Mouse (Mus musculus): ENCODE measurements at regions not wholly inside any gene's neighbourhood (a gene's known extent, or its start where the extent isn't known, plus 50 kb on each side); places are given as distances from the start of the nearest gene placed in this dataset.

GRCm38 (mm10) chr17:4738717-4739485 lies 255.2 kb upstream of the Arid1b start:
- no peak overlapping the region for H3K9ac ChIP-seq
- H3K9me3 ChIP-seq, result no peaks in the 10 kb centered on the region
- no peaks in the 10 kb centered on the region for H3K27me3 ChIP-seq
- H3K4me1 ChIP-seq, result peaks cover 10% of the 10 kb centered on the region
- no peak for ATAC-seq (ENCODE audit: borderline replicate concordance, extremely low read depth, low FRiP score, low TSS enrichment)
- no peak overlapping the region for H3K27ac ChIP-seq
- no peak overlapping the region for H3K4me3 ChIP-seq
- no peaks in the 10 kb centered on the region for H3K36me3 ChIP-seq
- 27% methylated on average over 7 of the region's 7 CpGs for WGBS
- H3K4me2 ChIP-seq, result no peak overlapping the region

- Histone ChIP-seq H3K27ac (no peak overlapping the region), H3K4me3 (no peak overlapping the region), H3K4me2 (no peak overlapping the region), H3K4me1 (0 out of 2 replicates have a peak, but pooled peaks cover under 1% of the 10 kb centered on the region), H3K9me3 (no peaks in the 10 kb centered on the region), H3K27me3 (no peaks in the 10 kb centered on the region), H3K36me3 (no peaks in the 10 kb centered on the region), H3K9ac (no peak overlapping the region)
- 30% methylated on average over 5 of the region's 5 CpGs for WGBS
- no peak for ATAC-seq (ENCODE audit: borderline replicate concordance, extremely low read depth, low FRiP score, low TSS enrichment)
Measured at GRCm38 (mm10) chr17:4740784-4741183, 253.3 kb upstream of the Arid1b start.

- no peak for ATAC-seq (ENCODE audit: borderline replicate concordance, extremely low read depth, low FRiP score, low TSS enrichment)
- Histone ChIP-seq H3K27me3 (no peaks in the 10 kb centered on the region), H3K4me3 (no peak overlapping the region), H3K9ac (no peak overlapping the region), H3K27ac (no peak overlapping the region), H3K4me1 (no peaks in the 10 kb centered on the region), H3K36me3 (no peaks in the 10 kb centered on the region), H3K4me2 (no peak overlapping the region), H3K9me3 (no peaks in the 10 kb centered on the region)
- 74% methylated on average over 1 of the region's 1 CpGs for WGBS
Measured at GRCm38 (mm10) chr17:4742314-4742713, 251.8 kb upstream of the Arid1b start.

- H3K4me1 ChIP-seq, result no peaks in the 10 kb centered on the region
- H3K4me3 ChIP-seq, result no peak overlapping the region
- H3K27me3 ChIP-seq, result no peaks in the 10 kb centered on the region
- H3K4me2 ChIP-seq, result no peak overlapping the region
- H3K9me3 ChIP-seq, result no peaks in the 10 kb centered on the region
- 84% methylated on average over 6 of the region's 6 CpGs for WGBS
- ATAC-seq (ENCODE audit: borderline replicate concordance, extremely low read depth, low FRiP score, low TSS enrichment), result no peak
- no peak overlapping the region for H3K27ac ChIP-seq
- no peak overlapping the region for H3K9ac ChIP-seq
- no peaks in the 10 kb centered on the region for H3K36me3 ChIP-seq
Measured at GRCm38 (mm10) chr17:4762956-4763355, 231.2 kb upstream of the Arid1b start.

- Histone ChIP-seq H3K9me3 (no peaks in the 10 kb centered on the region), H3K36me3 (no peaks in the 10 kb centered on the region), H3K4me1 (no peaks in the 10 kb centered on the region), H3K27me3 (no peaks in the 10 kb centered on the region), H3K4me3 (no peak overlapping the region), H3K9ac (no peak overlapping the region), H3K4me2 (no peak overlapping the region), H3K27ac (no peak overlapping the region)
- WGBS, result 76% methylated on average over 5 of the region's 5 CpGs
- ATAC-seq (ENCODE audit: borderline replicate concordance, extremely low read depth, low FRiP score, low TSS enrichment), result no peak
Measured at GRCm38 (mm10) chr17:4765723-4766122, 228.4 kb upstream of the Arid1b start.

GRCm38 (mm10) chr17:4767947-4768522 lies 226.1 kb upstream of the Arid1b start:
- Histone ChIP-seq H3K9me3 (no peaks in the 10 kb centered on the region), H3K36me3 (no peaks in the 10 kb centered on the region), H3K27me3 (no peaks in the 10 kb centered on the region), H3K9ac (no peak overlapping the region), H3K27ac (no peak overlapping the region), H3K4me2 (no peak overlapping the region), H3K4me1 (no peaks in the 10 kb centered on the region), H3K4me3 (no peak overlapping the region)
- 89% methylated on average over 5 of the region's 5 CpGs for WGBS
- no peak for ATAC-seq (ENCODE audit: borderline replicate concordance, extremely low read depth, low FRiP score, low TSS enrichment)

- Histone ChIP-seq H3K9ac (no peak overlapping the region), H3K9me3 (no peaks in the 10 kb centered on the region), H3K36me3 (no peaks in the 10 kb centered on the region), H3K4me1 (no peaks in the 10 kb centered on the region), H3K4me3 (no peak overlapping the region), H3K4me2 (no peak overlapping the region), H3K27me3 (no peaks in the 10 kb centered on the region), H3K27ac (no peak overlapping the region)
- WGBS, result 53% methylated on average over 4 of the region's 4 CpGs
- no peak for ATAC-seq (ENCODE audit: borderline replicate concordance, extremely low read depth, low FRiP score, low TSS enrichment)
Measured at GRCm38 (mm10) chr17:4769284-4769683, 224.8 kb upstream of the Arid1b start.

- Histone ChIP-seq H3K4me3 (no peak overlapping the region), H3K27me3 (no peaks in the 10 kb centered on the region), H3K9me3 (no peaks in the 10 kb centered on the region), H3K4me1 (no peaks in the 10 kb centered on the region), H3K4me2 (no peak overlapping the region), H3K36me3 (no peaks in the 10 kb centered on the region), H3K9ac (no peak overlapping the region), H3K27ac (no peak overlapping the region)
- WGBS, result 78% methylated on average over 3 of the region's 3 CpGs
- ATAC-seq (ENCODE audit: borderline replicate concordance, extremely low read depth, low FRiP score, low TSS enrichment), result no peak
Measured at GRCm38 (mm10) chr17:4770052-4770451, 224.1 kb upstream of the Arid1b start.

- ATAC-seq (ENCODE audit: borderline replicate concordance, extremely low read depth, low FRiP score, low TSS enrichment), result peak; percentile 60; the same call in 1 of the 2 replicates
- no peak overlapping the region; the same call in 1 of the 2 replicates for H3K4me2 ChIP-seq
- 2% methylated on average over 14 of the region's 14 CpGs for WGBS
- H3K4me1 ChIP-seq, result peaks cover 5% of the 10 kb centered on the region; the same call in 1 of the 2 replicates
- no peak overlapping the region for H3K27ac ChIP-seq
- no peak overlapping the region for H3K9ac ChIP-seq
- no peaks in the 10 kb centered on the region for H3K27me3 ChIP-seq
- no peaks in the 10 kb centered on the region for H3K36me3 ChIP-seq
- no peaks in the 10 kb centered on the region for H3K9me3 ChIP-seq
- no peak overlapping the region for H3K4me3 ChIP-seq
Measured at GRCm38 (mm10) chr17:4778161-4778560, 216.0 kb upstream of the Arid1b start.

- ATAC-seq (ENCODE audit: borderline replicate concordance, extremely low read depth, low FRiP score, low TSS enrichment), result 0 out of 2 replicates have a peak, but pooled peaks have one; percentile 43
- Histone ChIP-seq H3K9ac (no peak overlapping the region), H3K27ac (peak overlapping the region; percentile 31; the same call in 1 of the 2 replicates)
Measured at GRCm38 (mm10) chr17:4779017-4779416, 215.1 kb upstream of the Arid1b start.

GRCm38 (mm10) chr17:4781586-4781985 lies 212.5 kb upstream of the Arid1b start:
- Histone ChIP-seq H3K9ac (no peak overlapping the region), H3K27me3 (no peaks in the 10 kb centered on the region), H3K27ac (no peak overlapping the region), H3K4me3 (no peak overlapping the region), H3K4me1 (peaks cover 8% of the 10 kb centered on the region), H3K9me3 (no peaks in the 10 kb centered on the region), H3K4me2 (no peak overlapping the region), H3K36me3 (no peaks in the 10 kb centered on the region)
- ATAC-seq (ENCODE audit: borderline replicate concordance, extremely low read depth, low FRiP score, low TSS enrichment), result no peak
- 81% methylated on average over 3 of the region's 3 CpGs for WGBS

More at GRCm38 (mm10) chr17:4779017-4779416, 215.1 kb upstream of the Arid1b start:
- Histone ChIP-seq H3K4me3 (no peak overlapping the region), H3K9me3 (no peaks in the 10 kb centered on the region), H3K4me2 (no peak overlapping the region), H3K4me1 (peaks cover 5% of the 10 kb centered on the region; the same call in 1 of the 2 replicates), H3K36me3 (no peaks in the 10 kb centered on the region), H3K27me3 (no peaks in the 10 kb centered on the region)
- WGBS, result 73% methylated on average over 10 of the region's 10 CpGs

- H3K27me3 ChIP-seq, result no peaks in the 10 kb centered on the region
- H3K4me2 ChIP-seq, result no peak overlapping the region
- H3K4me1 ChIP-seq, result peaks cover 3% of the 10 kb centered on the region
- no peaks in the 10 kb centered on the region for H3K9me3 ChIP-seq
- no peak for ATAC-seq (ENCODE audit: borderline replicate concordance, extremely low read depth, low FRiP score, low TSS enrichment)
- no peaks in the 10 kb centered on the region for H3K36me3 ChIP-seq
- no peak overlapping the region for H3K9ac ChIP-seq
- no peak overlapping the region for H3K4me3 ChIP-seq
- 74% methylated on average over 5 of the region's 5 CpGs for WGBS
- H3K27ac ChIP-seq, result no peak overlapping the region
Measured at GRCm38 (mm10) chr17:4784296-4784695, 209.8 kb upstream of the Arid1b start.

Measured in lung, embryonic 15.5 days (tissue).